Mouse (Mus musculus) spleen, postnatal 14 days (tissue): ENCODE data around the gene Clcn1.

Source experiments
- DNase-seq, 2 experiments: peaks; one replicate each; pipeline ENCODE4 v3.0.0; 2021 to 2022; ENCODE audit warnings: low spot score in 2 of 2

Clcn1 gene

DNA sequence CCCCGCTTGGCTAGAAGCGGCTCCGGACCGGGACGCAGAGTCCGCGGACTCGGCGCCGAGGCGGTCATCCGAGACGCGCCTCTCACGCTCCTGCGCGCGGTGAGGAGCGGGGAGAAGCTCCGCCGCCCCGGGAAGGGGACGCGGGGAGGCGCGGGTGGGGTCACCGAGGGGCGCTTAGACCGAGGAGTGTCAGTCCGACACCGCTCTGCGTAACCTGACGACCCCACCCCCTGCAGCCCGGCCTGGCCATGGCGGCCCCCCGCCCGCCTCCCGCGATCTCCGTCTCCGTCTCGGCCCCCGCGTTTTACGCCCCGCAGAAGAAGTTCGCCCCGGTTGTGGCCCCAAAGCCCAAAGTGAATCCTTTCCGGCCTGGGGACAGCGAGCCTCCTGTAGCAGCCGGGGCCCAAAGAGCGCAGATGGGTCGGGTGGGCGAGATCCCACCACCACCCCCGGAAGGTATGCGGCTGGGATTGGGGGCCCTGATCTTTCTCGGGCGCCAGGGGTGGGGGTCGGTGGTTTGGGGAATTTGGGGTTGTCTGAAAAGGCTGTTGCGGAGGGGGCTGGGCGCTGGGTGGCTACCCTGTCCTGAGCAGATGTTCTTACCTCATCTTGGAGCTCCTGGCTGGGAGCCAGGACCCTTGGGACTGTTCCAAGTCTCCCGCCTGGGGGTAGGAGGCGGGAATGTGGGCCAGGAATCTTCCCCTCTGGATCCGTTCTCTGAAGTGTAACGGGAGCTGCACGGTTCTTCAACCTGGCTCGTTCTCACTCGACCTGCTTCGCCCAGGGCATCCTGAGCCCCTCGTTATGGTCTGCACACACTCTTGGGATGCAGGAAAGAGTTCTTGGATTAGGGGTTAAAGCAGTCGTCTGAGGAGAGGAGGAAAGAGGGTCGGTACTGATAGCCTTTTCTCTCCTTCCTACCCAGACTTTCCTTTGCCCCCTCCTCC, 63.8 kb downstream of the Clcn1 start:
- no peak for DNase-seq

DNA sequence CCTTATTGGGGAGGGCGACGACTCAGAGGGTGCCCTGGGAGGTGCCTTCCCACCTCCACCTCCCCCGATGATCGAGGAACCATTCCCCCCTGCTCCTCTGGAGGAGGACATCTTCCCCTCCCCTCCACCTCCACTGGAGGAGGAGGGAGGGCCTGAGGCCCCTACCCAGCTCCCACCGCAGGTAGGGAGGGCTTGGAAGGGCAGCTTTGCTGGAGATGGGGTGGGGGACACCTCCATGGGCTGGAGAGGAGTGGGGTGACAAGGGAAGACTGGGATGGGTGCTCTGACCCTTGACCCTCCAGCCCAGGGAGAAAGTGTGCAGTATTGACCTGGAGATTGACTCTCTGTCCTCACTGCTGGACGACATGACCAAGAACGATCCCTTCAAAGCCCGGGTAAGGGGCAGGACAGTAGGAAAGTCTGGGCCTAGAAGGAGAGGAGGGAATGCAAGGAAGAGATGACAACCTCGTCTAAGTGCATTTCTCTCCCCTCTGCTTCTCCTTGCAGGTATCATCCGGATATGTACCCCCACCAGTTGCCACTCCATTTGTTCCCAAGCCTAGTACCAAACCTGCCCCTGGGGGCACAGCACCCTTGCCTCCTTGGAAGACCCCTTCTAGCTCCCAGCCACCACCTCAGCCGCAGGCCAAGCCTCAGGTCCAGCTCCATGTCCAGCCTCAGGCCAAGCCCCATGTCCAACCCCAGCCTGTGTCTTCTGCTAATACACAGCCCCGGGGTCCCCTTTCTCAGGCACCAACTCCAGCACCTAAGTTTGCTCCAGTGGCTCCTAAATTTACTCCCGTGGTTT, 64.7 kb downstream of the Clcn1 start:
- no peak for DNase-seq

DNA sequence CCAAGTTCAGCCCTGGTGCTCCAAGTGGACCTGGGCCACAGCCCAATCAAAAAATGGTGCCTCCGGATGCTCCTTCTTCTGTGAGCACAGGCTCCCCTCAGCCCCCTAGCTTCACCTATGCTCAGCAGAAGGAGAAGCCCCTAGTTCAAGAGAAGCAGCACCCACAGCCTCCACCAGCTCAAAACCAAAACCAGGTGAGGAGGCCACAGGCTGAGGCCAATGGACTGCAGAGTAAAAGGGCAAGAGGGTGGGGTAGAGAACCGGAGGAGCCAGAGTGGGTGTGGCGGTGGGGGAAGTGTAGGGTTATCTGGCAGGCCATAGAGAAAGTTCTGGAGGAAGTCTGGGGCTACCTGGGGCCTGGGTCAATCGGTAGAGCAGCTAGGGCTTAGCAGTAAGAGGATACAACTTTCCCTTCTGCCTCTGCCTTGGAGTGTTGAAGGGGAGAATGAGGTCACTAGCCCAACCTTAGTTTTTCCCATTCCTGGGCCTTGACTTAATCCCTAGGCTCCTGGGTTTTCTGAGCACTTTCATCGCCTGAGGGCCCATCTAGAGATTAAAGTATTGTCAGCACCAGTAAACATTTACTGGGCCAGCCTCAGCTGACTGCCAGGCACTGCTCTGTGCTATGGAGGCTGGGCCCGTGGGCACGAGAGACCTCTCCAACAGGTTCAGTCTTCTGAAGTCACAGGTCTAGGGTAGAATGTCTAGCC, 65.4 kb downstream of the Clcn1 start:
- no peak for DNase-seq

DNA sequence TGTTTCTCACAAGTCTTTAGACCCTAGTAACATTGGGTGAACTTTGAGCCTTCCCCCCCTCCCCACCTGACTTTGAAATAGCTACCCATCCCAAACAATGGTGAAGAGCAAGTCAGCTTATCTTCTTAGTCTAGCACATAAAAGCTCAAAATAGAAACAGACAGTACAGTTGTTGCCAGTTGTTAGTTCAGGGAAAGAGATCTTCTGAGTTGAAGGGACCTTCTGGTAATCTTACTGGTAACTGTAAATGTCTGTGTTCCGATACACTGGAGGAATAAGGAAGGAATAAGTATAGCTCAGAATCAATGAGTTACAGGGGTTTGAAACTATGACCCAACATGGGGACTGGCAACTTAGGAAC, 66.0 kb downstream of the Clcn1 start:
- DNase-seq = no peak

DNA sequence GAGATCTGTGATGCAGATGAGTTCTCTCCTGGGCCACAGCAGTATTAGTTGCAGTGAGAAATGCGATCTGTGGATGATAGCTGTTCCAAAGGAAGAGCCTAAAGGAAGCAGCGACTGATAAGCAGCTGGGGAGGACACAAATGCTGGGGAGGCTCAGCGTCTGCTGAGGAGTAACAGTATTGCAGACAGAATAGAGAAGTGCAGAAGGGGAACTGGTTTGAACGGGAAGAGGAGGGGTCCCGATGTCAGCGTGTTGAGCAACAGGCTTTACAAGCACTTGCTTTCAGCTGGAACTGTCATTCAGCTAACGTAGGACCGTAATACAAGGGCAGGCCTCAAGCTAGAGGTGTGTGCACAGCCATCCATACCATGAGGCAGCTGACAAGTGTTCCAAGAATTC, 66.7 kb downstream of the Clcn1 start:
- no peak for DNase-seq

DNA sequence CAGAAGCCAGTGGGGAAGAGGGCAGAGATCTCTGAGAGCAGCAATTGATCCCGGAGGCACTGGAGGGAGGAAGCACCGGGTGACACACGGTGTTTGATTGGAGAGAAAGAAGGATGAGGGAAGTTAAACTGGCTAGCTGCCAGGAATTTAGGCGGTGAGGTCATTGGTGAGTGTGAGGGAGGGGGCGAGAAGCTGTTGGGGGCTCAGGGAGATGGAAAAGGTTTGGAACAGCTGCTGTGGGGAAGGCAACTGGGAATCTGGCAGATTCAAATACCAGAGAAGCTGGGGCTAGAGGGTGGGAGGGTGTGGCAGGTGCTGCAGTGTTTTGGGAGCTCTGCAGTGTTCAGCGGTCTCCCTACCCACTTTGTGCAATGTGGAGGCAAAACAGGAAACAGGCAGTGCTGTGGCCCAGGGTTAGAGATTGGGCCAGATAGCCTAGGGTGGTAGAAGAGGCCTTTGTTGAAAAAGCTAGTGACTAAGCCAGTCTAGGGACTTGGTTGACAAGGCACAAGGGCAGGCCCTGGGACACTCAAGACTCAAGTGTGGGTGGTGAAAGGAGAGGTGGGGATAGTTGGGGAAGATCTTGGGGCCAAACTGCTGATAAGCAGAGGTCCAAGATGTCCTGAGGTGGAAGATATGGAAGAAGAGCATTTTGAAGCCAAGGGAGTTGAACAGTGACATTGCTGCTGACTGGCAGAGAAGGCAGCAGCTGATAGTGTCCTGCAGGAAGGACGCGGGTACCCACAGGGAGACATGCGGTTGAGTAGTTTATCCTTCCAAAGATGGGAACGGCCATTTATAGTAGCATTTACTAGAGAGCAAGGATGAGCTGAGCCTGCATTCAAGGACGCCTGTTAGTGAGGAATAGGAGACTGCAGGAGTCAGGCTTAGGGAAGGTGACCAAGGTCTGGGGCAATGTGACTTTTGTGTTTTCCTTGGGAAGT, 67.9 kb downstream of the Clcn1 start:
- no peak for DNase-seq

DNA sequence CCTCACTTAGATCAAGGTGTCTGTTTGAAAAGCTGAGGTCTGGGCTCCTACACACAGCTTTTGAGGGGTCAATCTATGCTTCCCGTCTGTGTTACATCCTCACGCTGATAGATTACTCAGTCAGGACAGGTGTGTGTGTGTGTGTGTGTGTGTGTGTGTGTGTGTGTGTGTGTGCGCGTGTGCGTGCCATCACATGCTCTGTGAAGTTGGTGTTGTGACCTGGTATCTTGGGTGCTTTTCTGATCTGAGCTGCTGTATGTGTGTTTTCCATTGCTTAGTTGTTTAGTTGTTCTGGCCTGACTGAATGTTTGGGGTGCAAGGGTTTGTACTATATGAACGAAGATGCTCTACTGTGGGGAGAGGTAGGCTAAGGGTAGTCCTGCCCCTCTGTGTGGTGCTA, 68.9 kb downstream of the Clcn1 start:
- DNase-seq = no peak

DNA sequence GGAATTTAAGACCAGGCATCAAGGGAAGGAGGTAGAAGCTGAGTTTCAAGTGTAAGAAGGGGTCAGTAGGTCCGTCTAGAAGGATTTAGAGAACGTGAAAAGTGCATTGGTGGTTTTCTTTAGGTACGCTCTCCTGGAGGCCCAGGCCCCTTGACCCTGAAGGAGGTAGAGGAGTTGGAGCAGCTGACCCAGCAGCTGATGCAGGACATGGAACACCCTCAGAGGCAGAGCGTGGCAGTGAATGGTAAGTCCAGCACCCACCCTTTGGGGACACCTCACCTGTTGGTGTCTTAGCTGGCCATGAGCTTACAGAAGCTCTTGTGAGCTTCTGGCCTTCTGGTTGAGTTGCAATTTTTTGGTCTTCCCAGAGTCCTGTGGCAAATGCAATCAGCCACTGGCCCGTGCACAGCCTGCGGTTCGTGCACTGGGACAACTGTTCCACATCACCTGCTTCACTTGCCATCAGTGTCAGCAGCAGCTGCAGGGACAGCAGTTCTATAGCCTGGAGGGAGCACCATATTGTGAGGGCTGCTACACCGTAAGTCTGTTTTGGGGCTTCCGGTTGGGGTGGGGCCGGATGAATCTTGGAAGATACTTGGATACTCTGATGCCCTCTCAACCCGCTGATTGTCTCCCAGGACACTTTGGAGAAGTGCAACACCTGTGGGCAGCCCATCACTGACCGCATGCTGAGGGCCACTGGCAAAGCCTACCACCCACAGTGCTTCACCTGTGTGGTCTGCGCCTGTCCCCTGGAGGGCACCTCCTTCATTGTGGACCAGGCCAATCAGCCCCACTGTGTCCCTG, 69.5 kb downstream of the Clcn1 start:
- DNase-seq = no peak

DNA sequence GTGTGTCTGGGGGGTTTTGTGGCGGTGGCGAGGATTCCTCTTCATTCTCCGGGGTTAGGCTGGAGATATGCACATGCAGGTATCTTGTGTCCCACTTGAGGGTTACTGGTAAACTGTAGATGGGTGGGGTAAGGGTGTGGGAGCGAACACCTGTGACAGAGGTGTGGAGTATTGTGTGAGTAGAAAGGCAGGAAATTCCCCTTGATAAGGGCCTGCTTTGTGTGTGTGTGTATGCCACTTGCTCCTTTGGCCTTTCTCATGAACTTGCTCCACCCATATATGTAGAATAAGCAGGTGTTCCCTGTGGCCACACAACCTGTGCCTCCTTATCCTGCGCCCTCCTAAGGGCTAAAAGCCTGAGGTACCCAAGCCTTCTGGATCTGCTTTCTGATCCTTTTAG, 70.4 kb downstream of the Clcn1 start:
- no peak for DNase-seq

DNA sequence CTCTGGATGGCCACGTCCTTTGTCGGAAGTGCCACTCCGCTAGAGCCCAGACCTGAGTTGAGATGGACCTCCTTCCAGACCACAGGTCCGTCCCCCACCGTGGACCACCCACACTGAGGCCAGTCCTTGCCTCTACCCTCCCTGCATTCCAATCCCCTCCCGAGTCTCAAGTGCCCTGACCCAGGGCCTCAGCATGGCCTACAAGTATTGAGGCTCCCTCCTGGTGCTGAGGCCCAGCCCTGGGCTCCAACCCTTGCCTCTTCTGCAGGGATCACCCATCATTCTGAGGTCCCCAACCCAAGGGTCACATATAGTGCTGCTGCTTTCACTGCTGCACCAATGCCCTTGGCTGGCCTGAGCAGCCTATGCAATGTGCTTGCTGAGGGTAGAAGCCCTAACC, 71.4 kb downstream of the Clcn1 start:
- DNase-seq = no peak

DNA sequence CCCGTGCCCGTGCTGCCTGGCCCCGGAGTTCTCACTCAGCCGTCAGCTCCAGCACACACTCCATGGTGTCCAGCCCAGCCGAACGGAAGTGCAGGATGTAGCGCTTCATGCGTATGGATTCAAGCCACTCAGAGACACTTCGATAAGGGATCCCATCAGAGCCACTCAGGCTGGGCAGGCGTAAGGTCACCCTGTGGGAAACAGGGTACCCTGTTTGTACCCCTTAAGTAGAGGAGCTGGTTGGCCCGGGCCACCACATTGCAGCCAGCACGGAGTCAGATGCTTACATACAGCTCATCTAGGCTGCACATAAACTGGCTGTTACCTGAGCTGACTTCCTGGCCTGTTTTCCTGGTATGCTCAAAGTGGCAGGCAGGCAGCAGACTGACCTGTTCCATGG, 72.4 kb downstream of the Clcn1 start:
- no peak for DNase-seq

DNA sequence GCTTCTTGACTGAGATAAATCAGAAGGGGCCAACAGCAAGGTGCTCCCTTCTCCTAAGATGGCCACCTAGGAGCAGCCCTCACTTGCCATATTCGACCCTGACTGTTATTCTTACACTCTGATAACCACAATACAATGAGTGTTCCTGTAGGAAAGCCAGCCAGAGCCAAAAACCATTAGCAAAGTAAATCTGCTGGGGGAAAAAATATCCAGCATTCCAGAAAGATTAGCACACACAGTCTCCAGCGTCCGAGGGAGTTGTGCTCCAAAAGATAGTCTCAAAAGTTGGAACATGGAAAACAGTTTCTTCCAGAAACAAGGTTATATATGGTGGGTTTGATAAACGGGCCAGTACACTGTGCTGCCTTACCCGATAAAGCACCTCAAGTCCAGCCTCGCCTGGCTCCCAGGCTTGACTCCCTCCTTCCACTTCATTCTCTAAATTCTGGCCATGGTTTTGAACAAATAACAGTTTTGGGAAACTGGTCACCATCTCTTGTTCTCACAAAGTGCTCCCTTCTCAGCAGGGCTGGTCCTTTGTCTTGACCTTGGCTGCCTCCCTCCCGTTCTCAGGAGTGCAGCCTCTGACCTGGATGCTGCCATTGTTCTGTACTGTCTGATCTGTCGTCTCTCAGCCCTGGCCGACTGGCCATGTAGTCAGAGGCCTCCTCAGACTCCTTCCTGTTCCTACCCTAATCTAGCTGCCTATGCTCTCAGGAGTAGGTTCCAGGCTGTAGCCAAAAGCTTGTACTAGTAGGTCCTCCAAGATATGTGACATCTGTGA, 73.1 kb downstream of the Clcn1 start:
- DNase-seq = no peak

DNA sequence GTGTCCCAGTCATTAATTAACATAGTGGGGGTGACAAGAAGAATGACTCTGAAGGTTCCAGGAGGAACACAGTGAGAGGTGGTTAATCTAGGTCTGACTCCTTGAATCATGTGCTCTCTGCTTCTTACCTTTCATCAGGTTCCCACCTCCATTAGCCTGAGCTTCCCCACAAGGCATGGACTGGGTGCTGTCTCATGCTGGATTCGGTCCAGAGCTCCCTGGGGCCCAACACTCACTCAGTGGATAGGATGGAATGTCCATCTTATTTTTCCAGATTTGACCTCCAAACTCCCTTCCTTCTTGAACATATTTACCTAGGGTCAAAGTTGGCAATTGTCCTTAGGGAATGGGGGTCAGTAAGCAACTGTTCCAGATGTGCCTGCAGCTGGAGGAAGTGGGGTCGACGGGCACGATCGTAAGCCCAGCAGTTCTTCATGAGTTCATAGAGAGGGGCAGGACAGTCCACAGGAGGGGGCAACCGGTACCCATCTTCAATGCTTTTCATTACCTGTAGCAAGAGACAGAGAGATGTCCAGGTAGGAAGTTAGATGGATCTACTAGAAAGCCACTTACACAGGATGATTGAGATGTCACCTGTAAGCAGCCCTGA, 73.9 kb downstream of the Clcn1 start:
- DNase-seq = no peak

DNA sequence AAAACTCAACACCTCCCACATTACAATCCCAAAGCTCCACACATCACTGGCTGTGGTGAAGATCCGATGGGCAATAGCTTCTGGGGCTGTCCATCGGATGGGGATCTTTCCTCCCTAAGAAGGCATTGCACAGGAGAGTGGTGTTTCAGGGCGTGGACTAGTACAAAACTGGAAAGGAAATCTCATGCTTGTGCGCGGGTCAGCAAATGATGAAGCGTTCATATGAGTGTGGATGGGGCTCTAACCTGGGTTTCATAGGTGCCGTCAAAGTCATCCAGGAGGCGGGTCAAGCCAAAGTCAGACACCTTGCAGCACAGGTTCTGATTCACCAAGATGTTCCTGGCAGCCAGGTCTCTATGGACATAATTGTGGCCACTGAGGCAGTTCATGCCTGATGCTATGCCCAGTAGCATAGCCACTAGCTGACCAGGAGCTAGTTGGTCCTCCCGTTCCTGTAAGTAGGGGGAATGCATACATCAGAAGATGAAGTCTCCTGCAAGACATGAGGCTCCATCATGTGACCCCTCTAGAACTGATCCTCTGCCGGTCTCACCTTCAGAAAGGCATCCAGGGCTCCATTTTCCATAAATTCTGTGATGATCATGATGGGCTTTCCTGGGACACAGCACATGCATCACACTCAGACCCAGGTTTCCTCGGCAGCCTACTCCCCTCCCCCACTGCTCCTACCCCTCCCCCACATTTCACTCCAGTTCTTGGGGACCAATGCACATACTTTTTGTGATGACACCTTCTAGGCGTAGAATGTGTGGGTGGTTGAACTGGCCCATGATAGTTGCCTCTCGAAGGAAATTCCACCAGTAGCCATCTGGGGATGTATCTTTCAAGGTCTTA, 74.8 kb downstream of the Clcn1 start:
- DNase-seq = no peak

DNA sequence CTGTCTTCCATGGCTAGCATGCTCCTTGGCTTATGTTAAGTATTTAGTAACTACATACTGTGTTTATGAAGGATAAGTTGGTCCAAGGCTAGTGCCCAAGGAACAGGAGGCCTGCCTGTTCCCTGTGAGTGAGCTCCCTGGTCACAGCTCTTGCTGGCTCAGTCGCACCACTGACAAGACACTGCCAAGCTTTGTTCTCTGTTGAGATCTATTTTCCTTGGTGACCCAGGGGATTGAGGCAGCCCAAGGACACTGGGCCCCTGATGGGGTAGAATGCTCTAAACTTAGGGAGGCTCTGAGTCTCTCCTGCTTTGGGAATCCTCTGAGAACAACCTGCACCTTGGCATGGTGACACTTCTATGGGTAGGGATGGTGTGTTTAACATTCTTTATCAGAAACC, 75.6 kb downstream of the Clcn1 start:
- DNase-seq = no peak

DNA sequence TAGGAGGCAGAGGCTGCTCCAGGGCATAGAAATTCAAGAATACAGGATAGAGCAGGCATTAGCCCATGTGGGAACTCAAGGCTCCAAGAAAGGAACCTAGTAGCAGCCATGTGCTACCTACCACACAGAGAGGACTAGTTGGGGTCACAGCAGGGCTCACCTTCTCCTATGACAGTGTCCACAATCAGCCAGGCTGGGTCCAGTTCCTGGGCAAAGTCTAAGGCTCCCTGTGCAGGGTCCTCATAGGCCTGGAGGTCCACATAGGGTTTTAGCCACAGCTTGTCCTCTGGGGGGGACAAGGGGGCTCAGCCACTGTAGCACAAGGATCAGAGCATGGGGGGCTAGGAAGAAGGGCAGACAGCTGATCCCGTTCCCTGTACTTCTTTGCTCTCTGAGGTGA, 76.0 kb downstream of the Clcn1 start:
- DNase-seq = no peak

DNA sequence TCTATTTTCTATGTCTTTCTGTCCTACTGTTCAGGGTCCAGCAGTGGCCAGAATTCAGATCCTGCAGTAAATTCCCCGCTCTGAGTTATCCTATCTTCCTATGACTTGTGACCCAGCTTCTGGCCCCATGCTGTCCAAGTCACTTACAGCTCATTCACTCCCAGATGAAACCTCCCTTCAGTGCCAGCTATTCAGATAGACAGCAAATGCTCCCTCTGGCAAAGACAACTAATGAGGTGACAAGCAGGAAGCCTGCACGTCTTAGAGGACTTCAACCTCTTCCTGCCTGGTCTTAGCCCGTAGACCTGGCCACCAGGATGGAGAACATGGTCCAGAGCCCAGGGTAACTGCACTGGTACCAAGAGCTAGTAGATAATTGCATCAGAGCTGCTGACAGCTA, 76.5 kb downstream of the Clcn1 start:
- no peak for DNase-seq

DNA sequence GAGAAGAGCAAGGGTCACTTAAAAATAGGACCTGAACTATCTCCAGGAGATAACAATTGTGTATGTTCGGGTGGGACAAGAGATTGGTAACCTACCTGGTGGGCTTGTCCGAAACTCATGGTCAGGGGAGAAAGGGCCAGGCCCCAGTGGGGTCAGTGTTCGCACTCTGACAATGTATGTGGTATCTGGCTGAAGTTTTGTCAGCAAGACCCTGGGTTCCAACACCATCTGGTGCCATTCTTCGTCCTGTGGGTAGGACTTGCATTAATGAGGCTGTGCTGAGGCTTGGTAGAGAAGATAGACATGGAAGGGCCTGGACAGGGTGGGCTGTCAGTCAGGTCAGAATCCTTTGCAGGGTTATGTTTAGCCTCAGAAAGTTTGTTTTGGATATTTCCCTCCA, 77.6 kb downstream of the Clcn1 start:
- no peak for DNase-seq
